Mouse (Mus musculus): Measurements from ENCODE around the gene Dmrtb1. TPM values are rescaled to one million over a fixed set of nuclear protein-coding genes. Genes with fewer than 3 reads are reported as not detected.

Dmrtb1 gene
- total RNA-seq (2021) = not detected

- intact Hi-C loops (cut with DNase I) = no loop called here
- no peak for DNase-seq (ENCODE audit: low spot score)
These were observed at the start of gene Dmrtb1 for GRCm38 (mm10) chr4:107684130-107684529. TSS of gene Dmrtb1 (minus strand) at chr4:107684230.

- DNase-seq (ENCODE audit: low spot score) = no peak
- intact Hi-C loops (cut with DNase I) = no loop called here
These were observed 49.6 kb upstream of the Dmrtb1 start for GRCm38 (mm10) chr4:107733603-107734002.

- intact Hi-C loops (cut with DNase I) = no loop called here
- no peak for DNase-seq (ENCODE audit: low spot score)
These were observed 48.6 kb upstream of the Dmrtb1 start for GRCm38 (mm10) chr4:107732624-107733023.

- intact Hi-C loops (cut with DNase I) = no loop called here
These were observed 48.2 kb upstream of the Dmrtb1 start for GRCm38 (mm10) chr4:107732182-107732581.

GRCm38 (mm10) chr4:107731088-107731465 is 47.0 kb upstream of the Dmrtb1 start:
- intact Hi-C loops (cut with DNase I) = no loop called here

More at GRCm38 (mm10) chr4:107732182-107732581, 48.2 kb upstream of the Dmrtb1 start:
- no peak for DNase-seq (ENCODE audit: low spot score)

GRCm38 (mm10) chr4:107730391-107731087 is 46.5 kb upstream of the Dmrtb1 start:
- intact Hi-C loops (cut with DNase I) = no loop called here
- no peak for DNase-seq (ENCODE audit: low spot score)

More at GRCm38 (mm10) chr4:107731088-107731465, 47.0 kb upstream of the Dmrtb1 start:
- no peak for DNase-seq (ENCODE audit: low spot score)

GRCm38 (mm10) chr4:107725432-107725831 is 41.4 kb upstream of the Dmrtb1 start:
- no peak for DNase-seq (ENCODE audit: low spot score)
- intact Hi-C loops (cut with DNase I) = no loop called here

- intact Hi-C loops (cut with DNase I) = no loop called here
- no peak for DNase-seq (ENCODE audit: low spot score)
These were observed 36.2 kb upstream of the Dmrtb1 start for GRCm38 (mm10) chr4:107720043-107720830.

GRCm38 (mm10) chr4:107719161-107719560 is 35.1 kb upstream of the Dmrtb1 start:
- intact Hi-C loops (cut with DNase I) = no loop called here
- DNase-seq (ENCODE audit: low spot score) = no peak

GRCm38 (mm10) chr4:107718720-107719119 is 34.7 kb upstream of the Dmrtb1 start:
- DNase-seq (ENCODE audit: low spot score) = no peak
- intact Hi-C loops (cut with DNase I) = no loop called here

- DNase-seq (ENCODE audit: low spot score) = no peak
- intact Hi-C loops (cut with DNase I) = no loop called here
These were observed 33.8 kb upstream of the Dmrtb1 start for GRCm38 (mm10) chr4:107717718-107718313.

- DNase-seq (ENCODE audit: low spot score) = no peak
- intact Hi-C loops (cut with DNase I) = no loop called here
These were observed 32.8 kb upstream of the Dmrtb1 start for GRCm38 (mm10) chr4:107716754-107717299.

- intact Hi-C loops (cut with DNase I) = no loop called here
- DNase-seq (ENCODE audit: low spot score) = no peak
These were observed 22.9 kb upstream of the Dmrtb1 start for GRCm38 (mm10) chr4:107706884-107707283.

- no peak for DNase-seq (ENCODE audit: low spot score)
- intact Hi-C loops (cut with DNase I) = no loop called here
These were observed 20.2 kb upstream of the Dmrtb1 start for GRCm38 (mm10) chr4:107704185-107704584.

- DNase-seq (ENCODE audit: low spot score) = no peak
- intact Hi-C loops (cut with DNase I) = no loop called here
These were observed 17.6 kb upstream of the Dmrtb1 start for GRCm38 (mm10) chr4:107701679-107702078.

GRCm38 (mm10) chr4:107701116-107701515 is 17.1 kb upstream of the Dmrtb1 start:
- intact Hi-C loops (cut with DNase I) = no loop called here
- no peak for DNase-seq (ENCODE audit: low spot score)

- no peak for DNase-seq (ENCODE audit: low spot score)
- intact Hi-C loops (cut with DNase I) = no loop called here
These were observed 15.2 kb upstream of the Dmrtb1 start for GRCm38 (mm10) chr4:107699271-107699670.

GRCm38 (mm10) chr4:107693816-107694215 is 9.8 kb upstream of the Dmrtb1 start:
- DNase-seq (ENCODE audit: low spot score) = no peak
- intact Hi-C loops (cut with DNase I) = no loop called here

GRCm38 (mm10) chr4:107688213-107688612 is 4.2 kb upstream of the Dmrtb1 start:
- intact Hi-C loops (cut with DNase I) = no loop called here
- DNase-seq (ENCODE audit: low spot score) = no peak

GRCm38 (mm10) chr4:107687127-107687526 is 3.1 kb upstream of the Dmrtb1 start:
- no peak for DNase-seq (ENCODE audit: low spot score)
- intact Hi-C loops (cut with DNase I) = no loop called here

Measured in heart, postnatal 25 days (tissue).